Mouse (Mus musculus) R1 (cell line): ENCODE results near the gene Stradb.
"Not testable (repeated sequence)": the region's sequence is repeated elsewhere in the genome, so short reads cannot be mapped to it uniquely, and the experiment has no call there.

Source experiments
- DNase-seq: peaks from one replicate; pipeline ENCODE4 v3.0.0-alpha.2; 2018; ENCODE audit warnings: low read depth, low spot score

Gene Stradb

DNA sequence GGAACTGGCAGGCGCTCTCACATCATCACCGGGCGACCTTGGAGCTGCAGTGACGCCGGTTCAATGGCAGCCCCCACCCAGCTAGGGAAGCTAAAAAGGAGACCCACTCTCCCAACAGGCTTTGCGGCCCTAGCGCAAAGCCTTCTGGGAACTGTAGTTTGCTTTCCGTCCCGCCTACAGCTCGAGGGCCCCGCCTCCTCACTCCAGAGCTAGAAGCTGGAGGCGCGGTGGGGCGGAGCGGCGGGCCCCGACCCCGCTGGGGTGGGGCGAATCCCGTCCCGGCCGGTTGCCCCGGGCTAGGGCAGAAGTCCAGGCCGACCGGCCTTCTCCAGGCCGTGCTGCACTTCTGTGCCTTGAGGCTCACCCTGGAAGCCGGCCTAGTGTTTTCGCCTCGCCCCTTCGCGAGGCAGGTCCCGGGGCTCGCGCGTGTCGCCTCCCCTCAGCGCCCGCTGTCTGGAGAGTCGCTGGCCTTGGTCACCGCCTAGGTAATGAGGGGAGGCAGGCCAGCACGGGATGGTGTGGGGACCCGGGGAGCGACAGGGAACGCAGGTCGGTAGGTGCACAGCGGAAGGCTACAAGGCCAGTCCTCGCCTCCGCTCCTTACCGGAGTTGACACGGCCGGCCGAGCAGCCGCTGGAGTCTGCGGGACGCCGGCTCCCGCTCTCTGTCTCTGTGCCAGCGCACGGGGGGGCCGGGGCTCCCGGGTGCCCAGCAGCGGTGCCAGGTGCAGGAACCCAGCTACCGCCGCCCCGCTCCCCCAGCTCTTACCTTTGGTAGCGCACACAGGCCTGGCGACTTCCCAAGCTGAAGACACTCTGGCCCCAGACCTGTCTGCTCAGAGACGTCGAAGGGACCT lies at the start of gene Stradb, which contains the start of gene Trak2:
TSS of gene Stradb (plus strand) at position 157 of the 856 bp plus-strand sequence.
TSS of gene Trak2 (minus strand) at position 65 of the 856 bp plus-strand sequence.
- peak; percentile 98 for DNase-seq

DNA sequence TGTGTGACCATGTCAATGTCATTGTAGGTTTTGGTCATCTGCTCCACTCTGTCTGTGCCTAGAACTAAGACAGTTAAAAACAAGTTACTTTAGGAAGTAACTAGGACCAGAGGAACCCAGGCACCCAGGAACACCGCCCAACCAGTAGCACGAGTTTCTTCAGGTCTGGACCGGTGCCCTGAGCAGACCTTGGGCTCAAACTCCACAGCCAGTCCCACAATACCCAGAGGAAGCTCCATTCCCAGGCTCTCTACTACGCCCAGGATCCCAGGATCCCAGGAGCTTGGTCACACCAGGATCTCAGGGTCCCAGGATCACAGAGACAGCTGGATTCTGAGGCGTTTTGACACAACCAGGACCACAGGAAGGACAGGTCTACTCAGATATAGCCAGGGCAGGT lies 46.7 kb upstream of the Stradb start:
- no peak for DNase-seq

DNA sequence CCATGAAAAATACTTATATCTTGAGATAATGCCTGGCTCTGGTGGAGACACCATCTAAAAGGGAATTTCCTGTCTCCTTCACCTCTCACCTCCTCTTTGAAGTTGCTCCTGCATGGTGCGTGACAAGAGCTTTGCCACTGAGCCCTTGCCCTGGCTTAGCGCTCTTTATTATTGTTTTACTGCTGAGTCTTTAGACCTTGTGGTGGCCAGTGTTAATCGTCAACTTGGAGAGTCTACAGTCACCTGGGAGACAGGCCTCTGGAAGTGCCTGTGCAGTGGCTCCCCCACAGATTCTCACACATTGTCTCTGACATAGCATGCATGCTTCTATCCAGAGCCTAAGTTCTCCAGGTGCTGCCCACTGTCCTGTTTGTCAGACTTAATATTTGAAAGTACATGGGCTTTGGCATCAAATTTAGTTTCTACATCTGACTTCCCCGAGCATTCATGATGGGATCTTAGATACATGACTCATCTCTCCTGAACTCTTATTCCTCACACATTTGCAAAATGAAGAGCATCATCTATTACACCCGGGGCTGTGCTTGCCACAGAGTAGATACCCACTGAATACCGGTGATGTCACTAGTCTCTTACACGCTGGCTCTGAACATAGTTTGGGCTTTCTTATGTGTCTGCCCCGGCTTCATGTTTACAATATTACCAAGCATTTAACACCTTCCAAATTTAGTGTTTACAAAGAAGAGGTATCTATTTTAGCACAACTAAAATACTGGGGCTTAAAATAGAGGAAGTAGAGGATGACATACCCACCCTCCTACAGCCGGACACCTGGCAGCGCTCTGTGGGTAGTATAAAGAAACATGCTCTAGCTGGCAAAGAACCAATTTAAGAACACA lies 36.3 kb upstream of the Stradb start:
- DNase-seq = no peak

DNA sequence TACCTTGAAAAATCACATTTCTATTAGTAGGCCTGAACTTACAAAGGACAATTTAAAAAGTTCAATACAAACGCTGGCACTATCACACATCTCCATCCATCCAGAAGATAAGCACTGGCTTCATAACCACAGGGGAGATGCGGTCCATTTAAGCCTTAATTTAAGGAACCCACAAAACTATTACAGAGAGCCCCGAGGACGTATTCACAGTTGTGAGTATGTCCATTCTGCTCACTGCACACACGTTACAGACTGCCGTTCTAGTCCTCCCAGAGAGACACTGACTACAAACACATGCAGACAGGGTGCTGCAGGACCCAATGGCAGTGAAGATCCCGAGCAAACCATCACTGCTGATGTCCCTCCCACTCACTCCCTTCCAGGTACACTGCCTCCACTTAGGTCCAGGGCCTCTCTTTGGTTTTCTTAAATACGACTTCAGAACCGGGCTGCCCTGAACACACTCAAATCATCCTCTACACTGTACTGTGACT lies 35.7 kb upstream of the Stradb start:
- DNase-seq = no peak

DNA sequence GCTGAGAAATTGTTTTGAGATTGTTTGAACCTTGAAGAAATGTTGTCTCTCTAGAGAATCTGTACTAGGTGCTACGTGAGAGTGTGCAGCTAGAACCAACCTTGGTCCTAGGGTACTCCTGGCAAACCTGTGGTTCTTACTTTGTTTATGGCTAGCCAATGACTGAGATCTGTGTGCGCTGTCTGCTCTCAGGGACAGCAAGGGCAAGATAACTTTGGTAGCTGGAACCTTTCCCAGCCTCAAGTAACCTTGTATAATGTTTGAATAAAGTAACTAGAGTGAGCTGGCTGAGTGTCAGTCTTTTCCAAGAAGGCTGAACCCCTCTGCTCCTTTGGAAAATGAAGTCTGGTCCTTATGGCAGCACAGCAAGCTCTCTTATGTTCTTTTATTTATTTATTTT lies 27.8 kb upstream of the Stradb start:
- DNase-seq = no peak

DNA sequence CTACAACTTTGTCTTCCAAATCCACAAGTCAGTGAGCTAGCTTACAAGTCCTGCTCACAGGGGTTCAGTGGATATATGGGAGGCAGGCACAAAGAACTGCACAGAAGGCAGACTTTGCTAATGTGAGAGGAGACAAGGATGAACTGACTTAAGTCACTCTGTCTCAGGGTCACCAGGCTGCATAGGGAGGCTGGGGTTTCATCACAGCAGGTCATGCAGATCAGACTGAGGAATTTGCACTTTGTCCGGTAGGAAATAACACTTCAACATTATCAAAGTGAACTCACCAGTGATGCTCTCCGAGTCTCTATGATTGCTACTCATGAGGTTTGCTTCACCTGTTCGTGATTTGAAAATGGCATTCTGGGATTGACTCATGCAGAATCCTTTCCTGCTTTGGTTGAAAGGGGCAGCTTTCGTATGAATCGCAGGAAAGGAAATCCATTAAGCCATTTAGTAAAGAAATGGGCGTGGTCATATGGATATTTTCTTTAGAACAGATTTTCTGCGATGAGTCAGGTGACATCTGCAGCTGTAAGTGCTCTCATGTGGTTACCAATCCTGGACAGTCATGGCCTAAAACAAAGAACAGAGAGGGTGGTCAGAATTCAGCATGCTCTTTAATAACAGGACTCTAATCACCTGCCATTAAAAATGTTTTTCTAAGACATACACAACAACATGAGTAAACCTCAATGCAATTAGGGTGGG lies 27.2 kb upstream of the Stradb start:
- DNase-seq = no peak

DNA sequence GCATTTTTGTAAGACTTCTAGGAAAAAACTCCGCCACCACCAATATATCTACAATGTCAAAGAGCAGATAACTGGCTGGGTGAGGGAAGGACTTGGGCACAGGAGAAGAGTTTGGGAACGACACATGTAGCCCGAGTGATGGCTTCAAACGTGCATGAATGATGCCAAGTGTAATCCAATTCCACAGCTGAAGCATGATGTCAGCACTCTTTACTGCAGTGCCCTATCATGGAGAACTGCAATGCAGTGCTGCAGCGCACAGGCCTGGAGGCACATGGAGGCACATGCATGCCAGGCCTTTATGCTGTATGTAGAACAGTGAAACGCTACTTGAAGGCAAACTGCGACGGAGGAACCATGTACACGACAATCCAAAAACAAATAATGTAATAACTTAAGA lies 26.6 kb upstream of the Stradb start:
- DNase-seq = no peak

DNA sequence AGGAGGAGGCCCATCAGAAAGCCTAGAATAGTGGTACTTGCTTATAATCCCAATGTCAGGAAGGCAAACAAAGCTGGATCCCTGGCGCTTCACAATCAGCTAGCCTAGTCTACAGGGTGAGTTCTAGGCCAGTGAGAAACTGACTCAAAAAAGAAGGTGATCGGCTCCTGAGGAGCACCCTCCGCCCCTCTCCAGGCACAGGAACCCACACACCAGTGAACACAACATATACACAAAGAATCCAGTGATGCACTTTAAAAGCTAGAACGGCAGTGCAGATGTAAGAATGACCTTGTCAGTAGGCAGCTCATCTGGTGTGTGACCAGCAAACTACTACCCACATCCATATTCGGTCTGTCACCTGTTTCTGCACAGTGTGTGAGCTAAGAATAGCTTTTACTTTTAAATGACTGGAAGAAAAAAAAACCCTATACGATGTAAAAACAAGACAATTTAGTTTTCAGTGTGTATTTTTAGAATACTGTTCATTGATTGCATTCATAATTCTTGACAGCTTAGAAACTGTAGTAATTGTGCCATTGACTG lies 23.7 kb upstream of the Stradb start:
- no peak for DNase-seq

DNA sequence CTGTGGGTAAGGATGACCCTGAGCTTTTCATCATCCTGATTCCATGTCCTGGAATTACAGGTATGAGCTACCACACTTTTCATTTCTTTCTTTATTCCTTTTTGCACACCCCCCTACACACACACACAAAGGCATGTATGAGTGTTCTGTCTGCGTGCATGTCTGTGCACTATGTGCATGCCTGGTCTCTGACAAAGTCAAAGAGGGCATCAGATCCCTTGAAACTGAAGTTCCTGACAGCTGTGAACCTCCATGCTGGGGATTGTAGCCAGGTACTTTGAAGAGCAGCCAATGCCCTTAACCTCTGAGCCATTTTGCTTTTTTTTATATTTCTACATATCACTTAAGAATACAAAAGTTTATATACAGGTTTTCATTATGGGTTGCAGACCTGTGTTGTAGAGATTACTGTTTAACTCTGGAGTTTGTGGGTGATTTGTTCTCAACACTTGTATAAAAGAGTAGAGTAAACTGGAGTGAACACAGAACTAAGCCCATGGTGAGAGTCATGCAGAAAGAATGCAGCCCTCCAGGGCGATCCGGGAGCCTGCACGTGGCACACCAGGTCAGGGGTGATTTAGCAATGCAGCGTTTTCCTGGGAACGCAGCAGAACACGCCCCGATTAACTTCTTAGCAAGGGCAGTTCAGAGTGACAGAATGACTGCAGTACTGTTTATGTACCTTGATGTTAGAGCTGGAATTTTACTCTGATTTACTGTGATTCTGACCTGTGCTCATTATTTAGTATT lies 22.2 kb upstream of the Stradb start:
- peak; percentile 69 for DNase-seq

DNA sequence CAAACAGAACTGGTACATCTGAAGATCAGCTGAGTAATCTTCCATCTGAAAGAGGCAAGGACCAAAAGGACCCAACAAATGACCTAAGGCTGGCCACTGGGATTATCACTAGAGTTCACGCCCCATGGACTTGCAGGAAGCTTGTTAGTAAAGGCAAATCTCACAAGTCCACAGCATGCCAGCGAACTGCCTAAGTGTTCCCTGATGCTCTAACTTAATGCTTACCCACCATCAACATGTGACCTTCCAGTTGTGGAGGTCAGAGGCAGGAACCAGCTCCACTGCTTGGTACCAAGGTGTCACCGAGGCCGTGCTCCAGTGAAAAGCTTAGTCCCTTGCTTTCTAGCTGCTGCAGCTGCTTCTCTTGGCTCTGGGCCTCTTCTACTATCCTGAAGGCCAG lies 21.5 kb upstream of the Stradb start:
- DNase-seq = no peak

DNA sequence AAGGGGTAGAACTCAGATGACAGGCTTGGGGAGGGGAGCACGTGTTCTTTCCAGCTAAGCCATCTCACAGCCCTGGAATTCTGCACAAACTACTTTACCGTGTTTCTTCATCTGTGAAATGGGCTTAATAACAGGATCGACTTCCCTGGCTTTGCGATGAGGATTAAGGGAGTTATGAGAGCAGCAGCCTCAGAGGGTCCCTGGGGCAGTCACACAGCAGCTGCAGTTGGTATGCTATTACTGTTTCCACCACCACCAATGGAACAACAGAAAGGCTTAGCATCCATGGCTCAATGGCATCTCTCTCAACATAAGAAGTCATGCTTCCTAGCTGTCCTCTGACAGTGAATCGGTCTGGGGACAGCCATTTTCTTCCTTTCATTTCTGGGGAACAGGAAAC lies 20.8 kb upstream of the Stradb start:
- DNase-seq = no peak

DNA sequence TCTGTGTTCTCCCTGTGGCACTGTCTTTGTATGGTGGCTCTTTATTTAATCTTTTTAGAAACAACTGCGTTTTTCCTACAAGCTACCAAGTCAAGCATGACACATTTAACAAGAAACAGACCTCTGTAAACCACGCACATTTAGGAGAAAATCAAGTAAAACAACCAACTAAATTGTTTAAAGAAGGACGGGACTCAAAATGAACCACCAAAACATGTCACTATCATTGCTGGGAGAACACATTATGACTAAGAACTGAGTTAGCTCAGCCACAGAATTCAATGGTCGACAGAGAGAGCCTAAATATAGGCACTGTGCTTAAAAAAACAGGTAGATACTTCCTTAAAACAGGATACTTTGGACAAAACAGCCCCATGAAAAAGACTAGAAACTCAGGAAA lies 20.3 kb upstream of the Stradb start:
- DNase-seq = no peak

DNA sequence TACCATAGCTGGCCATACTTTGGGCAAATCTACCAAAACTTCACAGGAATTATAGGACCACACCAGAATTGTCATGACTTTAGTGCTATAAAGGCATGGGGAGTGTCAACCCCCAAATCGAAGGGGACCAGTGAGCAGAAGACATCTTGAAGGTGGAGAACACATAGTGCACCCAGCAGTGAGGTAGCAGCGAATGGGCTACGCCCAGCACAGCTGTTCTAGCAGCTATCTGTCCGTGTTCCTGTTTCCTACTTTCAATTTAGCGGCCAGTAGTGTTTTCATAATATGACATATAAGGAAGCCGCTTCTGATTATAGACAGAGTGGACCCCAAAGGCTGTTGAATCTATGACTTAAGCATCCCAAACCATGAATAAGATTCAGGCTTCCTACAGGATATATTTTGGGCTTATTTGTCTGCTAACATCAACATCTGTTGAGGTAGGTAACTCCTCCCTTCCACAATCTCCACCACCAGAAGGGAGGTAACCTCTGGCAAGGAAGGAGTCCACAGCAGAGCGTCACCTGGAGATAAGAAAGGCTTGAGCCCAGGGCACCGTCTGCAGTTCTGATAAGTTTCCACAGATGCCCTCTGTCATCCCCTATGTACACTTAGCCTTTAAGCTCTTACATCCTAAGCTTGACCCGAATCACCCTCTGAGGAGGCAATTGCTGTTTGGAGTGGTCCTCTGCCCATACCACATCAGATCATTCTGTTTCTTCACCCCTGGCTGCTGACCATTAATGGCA lies 19.5 kb upstream of the Stradb start:
- DNase-seq = no peak

DNA sequence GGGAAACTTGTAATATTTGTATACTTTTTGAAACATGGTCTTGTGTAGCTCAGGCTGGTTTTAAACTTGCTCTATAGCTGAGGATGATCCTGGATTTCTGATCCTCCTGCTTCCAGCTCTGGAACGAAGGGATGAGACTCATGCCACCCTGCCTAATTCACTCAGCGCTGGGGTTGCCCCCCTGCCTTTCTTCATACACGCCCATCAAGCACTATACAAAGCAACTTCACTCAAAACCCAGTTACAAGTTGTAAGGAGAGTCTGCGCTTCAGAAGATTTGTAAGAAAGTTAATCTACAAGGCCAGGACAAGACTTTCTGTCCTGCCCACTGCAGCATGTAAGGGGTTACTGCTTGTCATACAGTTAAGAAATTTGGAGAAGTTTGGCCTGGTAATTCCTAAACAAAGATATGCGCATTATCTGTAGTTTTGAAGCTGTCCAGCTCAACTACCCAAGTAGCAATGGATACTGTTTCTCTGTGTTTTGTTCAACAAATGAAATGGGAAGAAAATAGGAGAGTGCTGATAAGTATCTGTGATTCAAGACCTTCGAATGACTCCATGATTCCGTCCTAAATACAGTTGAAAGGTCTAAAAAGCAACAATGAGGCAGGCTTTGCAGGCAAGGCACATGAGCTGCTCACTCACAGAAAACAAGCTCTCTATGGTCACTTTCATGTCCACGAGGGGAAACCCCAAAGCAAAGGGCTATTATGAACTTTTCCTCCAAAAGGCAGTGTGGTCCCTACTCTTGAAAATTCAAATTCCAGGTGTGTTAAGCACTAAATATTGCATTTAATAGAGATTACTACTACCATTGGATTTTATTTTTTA lies 18.5 kb upstream of the Stradb start:
- no peak for DNase-seq

DNA sequence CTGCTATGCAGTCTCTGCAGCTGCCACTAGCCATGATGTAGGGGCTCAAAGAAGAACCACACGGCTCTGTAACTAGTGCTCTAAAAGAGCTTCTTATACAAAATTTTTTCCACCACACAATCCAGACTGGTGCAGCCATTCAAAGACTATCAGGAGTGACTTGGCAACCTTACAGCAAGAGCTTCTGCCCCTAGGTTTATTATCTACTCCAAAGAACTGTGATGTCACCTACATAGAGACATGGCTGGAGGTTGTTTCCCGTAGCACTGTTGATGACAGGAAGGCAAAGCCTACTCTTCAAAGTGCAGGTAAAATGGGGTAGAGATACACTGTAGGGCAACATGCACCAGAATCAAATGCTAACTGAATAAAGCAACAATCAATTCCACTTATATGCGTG lies 17.6 kb upstream of the Stradb start:
- DNase-seq = no peak

DNA sequence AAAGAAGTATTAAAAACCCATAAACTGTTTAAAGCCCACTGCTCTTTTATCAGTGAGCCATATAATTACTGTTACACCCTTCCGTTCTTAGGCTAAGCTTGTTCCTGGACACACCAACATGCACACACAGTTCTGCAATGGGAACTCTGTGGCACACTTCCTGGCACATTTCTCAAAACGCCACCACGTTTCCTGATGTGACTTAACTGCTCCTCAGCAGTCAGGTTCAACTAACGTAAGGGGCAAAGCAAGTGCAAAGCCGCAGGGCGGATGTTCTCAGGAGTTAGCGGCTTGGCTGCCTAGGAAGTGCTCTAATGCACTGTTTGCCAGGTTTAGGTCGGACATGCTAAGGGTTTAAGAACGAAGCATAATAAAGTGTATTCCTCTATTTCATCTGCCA lies 17.1 kb upstream of the Stradb start:
- no peak for DNase-seq

DNA sequence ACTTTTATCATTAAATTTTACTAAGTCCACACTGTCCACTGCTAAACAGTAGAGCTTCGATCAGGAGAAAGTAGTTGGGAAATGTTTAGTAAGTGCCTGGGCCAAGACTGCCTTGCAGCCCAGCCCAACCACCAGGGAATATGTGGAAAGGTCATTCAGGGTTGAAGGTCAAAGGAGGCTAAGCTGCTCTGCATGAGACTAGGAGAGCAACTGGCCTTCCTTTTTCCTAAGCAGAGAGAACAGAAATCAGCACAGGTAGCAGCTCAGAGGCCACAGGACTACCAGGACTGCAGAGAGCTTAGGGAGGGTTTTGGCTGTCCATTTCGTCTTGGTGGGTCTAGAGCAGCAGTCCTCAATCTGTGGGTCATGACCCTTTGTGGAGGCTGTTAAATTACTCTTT lies 15.4 kb upstream of the Stradb start:
- DNase-seq = peak; percentile 95

DNA sequence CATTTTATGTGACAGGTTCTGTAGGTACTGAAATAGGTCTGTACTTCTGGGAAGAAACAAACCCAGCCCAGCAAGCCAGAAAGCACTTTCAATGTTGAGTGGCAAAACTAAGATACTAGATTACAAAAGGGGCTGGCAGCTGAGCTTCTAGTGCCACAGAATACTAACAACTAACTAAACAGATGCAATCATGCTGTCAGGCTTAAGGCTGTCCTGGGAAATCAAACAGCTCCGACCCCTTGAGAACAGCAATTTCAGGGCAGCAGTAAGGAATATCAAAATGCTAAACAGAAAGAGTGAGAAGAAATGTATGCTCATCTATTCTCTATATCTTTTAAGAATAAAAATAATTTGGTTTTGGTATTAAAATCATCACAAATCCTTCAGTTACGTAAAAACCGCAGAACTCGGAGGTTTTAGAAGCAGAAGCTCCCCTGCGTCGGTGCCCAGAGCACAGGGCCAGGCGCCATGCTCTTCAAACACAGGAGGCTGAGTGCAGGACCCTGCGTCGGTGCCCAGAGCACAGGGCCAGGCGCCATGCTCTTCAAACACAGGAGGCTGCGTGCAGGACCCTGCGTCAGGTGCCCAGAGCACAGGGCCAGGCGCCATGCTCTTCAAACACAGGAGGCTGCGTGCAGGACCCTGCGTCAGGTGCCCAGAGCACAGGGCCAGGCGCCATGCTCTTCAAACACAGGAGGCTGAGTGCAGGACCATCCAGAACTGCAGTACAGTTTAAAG lies 14.4 kb upstream of the Stradb start:
- DNase-seq = not testable (repeated sequence)

DNA sequence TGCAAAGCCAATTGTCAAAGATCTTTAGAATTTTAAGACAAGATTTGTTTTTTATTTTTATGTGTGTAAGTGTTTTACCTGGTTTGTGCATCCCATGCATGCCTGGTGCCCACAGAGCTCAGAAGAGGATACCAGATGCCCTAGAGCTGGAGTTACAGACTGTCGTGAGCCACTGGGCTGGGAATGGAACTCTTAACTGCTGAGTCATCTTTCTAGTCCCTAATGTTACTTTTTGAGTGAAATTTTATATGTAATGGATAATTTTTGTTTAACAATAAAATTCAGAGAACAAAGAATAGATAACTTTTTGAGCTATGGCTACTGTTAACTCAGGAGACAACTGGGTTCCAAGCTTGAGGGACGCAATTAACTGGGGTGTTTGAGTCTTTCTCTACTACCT lies 13.6 kb upstream of the Stradb start:
- no peak for DNase-seq
